Mouse (Mus musculus) neural tube, embryonic 11.5 days (tissue): ENCODE measurements around the gene Blm. TPM values are rescaled to one million over a fixed set of nuclear protein-coding genes. Genes with fewer than 3 reads are reported as not detected.

Experiments used
- ATAC-seq: fragments of 200-750 bp; cut with Nextera tagmentation; 2 replicates; pipeline ENCODE4 v1.8.0; 2017; ENCODE audit warnings: moderate number of reproducible peaks, mild to moderate bottlenecking, moderate TSS enrichment, moderate library complexity; ENCODE audit not compliant: insufficient read depth, low FRiP score, low TSS enrichment
- DNase-seq: peaks from one replicate; pipeline ENCODE4 v3.0.0-alpha.2; 2015; ENCODE audit warnings: low spot score
- H3K27ac ChIP-seq: fragments of 300-500 bp; sonication (generic); 2 replicates; pipeline ENCODE4 v1.5.1; 2014; ENCODE audit warnings: low read depth, mild to moderate bottlenecking, low read length
- H3K27me3 ChIP-seq: fragments of 300-500 bp; sonication (generic); 2 replicates; pipeline ENCODE4 v1.6.1; 2014; ENCODE audit warnings: mild to moderate bottlenecking, low read length, mixed read lengths; ENCODE audit not compliant: control insufficient read depth, insufficient read depth
- H3K36me3 ChIP-seq: fragments of 300-500 bp; sonication (generic); 2 replicates; pipeline ENCODE4 v1.6.1; 2014; ENCODE audit warnings: mild to moderate bottlenecking, low read length, moderate library complexity, mixed read lengths; ENCODE audit not compliant: control insufficient read depth, insufficient read depth
- H3K4me1 ChIP-seq: fragments of 300-500 bp; sonication (generic); 2 replicates; pipeline ENCODE4 v1.6.1; 2014; ENCODE audit warnings: low read length, mixed read lengths; ENCODE audit not compliant: control insufficient read depth, insufficient read depth
- H3K4me2 ChIP-seq: fragments of 300-500 bp; sonication (generic); 2 replicates; pipeline ENCODE4 v1.6.1; 2014; ENCODE audit warnings: low read depth, mild to moderate bottlenecking, moderate library complexity
- H3K4me3 ChIP-seq: fragments of 300-500 bp; sonication (generic); 2 replicates; pipeline ENCODE4 v1.5.1; 2014; ENCODE audit warnings: low read depth, low read length
- H3K9ac ChIP-seq: fragments of 300-500 bp; sonication (generic); 2 replicates; pipeline ENCODE4 v1.6.1; 2014; ENCODE audit warnings: mild to moderate bottlenecking, low read length
- H3K9me3 ChIP-seq: fragments of 300-500 bp; sonication (generic); 2 replicates; pipeline ENCODE4 v1.6.1; 2016; ENCODE audit warnings: low read length; ENCODE audit not compliant: control insufficient read depth
- WGBS: fragments of 180-500 bp; shearing (Covaris S2); extraction: QIAGEN DNeasy Blood & Tissue Kit; methylation state at CpG from one replicate; pipeline ENCODE4 v1.1.7; 2014; 5-methylcytosine and 5-hydroxymethylcytosine counted together
- polyA plus RNA-seq: library from polyadenylated mRNA; unstranded; fragments of >200 nt; fragmentation: Nextera tagmentation; extraction: Ambion mirVana; gene quantifications from 2 replicates; pipeline ENCODE4 v1.2.1, GENCODE M21; 2014

Gene Blm
- polyA plus RNA-seq = 34.5 and 37.6 TPM in 2 replicates

DNA sequence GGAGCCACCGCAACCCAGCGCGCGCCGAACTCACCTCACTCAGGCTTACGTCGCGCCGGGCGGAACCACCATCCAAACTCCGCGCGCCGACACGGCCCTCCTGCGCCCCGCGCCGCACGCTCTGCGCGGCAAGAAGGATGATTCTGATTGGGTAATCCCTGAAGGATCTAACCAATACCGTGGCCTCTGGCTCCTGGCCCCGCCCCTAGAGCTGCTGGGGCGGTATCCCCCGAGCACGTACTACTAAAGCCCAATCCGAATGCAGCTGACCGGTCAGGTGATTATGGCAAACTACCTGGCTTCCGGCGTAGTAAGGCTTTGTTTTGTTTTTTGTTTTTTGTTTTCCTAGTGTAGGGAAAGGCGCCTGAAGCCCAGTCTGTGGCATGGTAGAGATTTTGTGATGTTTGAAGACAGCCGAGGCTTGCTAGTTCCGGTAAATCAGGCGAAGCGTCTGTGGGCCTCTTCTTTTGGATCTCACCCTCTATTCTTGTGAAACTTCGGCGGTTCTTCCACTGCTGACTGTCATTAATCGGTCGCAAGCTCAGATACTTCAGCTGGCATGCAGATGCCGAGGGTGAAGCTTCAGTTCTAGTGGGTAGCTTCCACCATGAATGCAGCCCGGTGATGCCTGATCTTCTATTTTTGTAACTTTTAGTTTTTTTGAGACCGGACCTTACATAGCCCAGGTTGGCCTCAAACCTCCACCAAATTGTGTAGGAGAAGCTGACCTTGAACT lies at the start of gene Blm:
Gene Blm, minus strand, starts transcription at position 111 of the 736 bp plus-strand sequence.
- peak within 1 kb of the TSS; percentile 75 for H3K27ac ChIP-seq
- peak; percentile 96 for DNase-seq
- H3K4me1 ChIP-seq = peaks cover 10% of the 10 kb centered on the region
- H3K36me3 ChIP-seq = no peaks in the 10 kb centered on the region
- peak within 1 kb of the TSS; percentile 72 for H3K9ac ChIP-seq
- H3K4me2 ChIP-seq = peak within 1 kb of the TSS; percentile 93
- ATAC-seq = peak; percentile 100
- no peaks in the 10 kb centered on the region for H3K27me3 ChIP-seq
- no peaks in the 10 kb centered on the region for H3K9me3 ChIP-seq
- H3K4me3 ChIP-seq = peak within 1 kb of the TSS; percentile 68
- WGBS = under 1% methylated on average over 43 of the region's 43 CpGs

DNA sequence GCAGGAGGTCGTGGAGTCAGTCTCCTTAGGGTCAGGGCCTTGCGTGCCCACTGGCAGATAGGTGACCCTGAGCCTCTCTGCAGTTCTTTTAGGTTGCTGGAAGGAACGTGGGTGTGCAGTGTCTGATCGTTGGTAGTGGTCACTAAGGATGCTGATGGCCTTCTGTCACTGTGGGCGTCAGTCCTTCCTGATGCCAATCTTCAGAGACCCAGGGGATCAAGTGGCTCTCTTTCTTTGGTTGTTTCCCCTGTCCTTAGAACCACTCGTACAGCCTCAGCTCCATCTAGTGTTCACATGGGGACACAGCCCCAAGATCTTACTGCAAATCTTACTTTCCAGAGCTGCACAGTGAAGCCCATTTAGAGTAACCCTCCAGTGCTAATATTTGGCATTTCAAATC lies 49.1 kb upstream of the Blm start:
- WGBS = 46% methylated on average over 6 of the region's 6 CpGs

DNA sequence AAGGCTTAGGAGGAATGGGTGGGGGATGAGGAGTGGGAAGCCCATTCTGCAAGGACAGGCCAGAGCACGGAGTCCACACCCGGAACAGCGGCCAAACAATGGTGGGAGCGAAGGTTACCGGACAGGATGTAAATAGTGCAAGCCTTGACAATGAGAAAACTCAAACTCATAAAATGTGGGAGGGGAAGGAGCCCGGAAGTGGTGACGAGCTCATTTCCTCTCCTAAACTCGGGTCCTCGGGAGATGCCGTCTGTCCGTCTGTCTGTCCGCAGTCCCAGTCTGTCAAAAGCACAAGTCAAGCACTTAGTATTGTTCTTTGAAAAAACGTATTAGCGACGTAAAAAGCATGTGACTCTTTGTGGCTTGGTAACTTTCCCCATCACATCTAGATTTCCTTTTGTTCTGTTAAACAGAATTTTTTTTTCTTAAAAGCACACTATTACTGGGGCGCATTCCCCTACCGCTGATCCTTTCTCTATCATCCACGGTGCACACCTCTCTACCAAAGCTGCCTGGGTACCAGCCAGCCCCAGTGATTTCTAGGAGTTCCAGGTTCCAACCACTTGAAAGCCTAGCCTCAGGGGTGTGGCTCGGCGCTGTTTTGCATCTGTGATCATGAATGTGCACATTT lies 48.0 kb upstream of the Blm start:
- H3K27me3 ChIP-seq = no peaks in the 10 kb centered on the region
- 68% methylated on average over 20 of the region's 20 CpGs for WGBS

More for the DNA sequence above, 49.1 kb upstream of the Blm start:
- Histone ChIP-seq H3K27ac (no peak overlapping the region), H3K4me1 (0 out of 2 replicates have a peak, but pooled peaks cover 5% of the 10 kb centered on the region), H3K4me2 (no peak overlapping the region), H3K9ac (no peak overlapping the region), H3K27me3 (no peaks in the 10 kb centered on the region), H3K9me3 (no peaks in the 10 kb centered on the region), H3K36me3 (no peaks in the 10 kb centered on the region), H3K4me3 (no peak overlapping the region)
- no peak for ATAC-seq
- DNase-seq = peak; percentile 58

DNA sequence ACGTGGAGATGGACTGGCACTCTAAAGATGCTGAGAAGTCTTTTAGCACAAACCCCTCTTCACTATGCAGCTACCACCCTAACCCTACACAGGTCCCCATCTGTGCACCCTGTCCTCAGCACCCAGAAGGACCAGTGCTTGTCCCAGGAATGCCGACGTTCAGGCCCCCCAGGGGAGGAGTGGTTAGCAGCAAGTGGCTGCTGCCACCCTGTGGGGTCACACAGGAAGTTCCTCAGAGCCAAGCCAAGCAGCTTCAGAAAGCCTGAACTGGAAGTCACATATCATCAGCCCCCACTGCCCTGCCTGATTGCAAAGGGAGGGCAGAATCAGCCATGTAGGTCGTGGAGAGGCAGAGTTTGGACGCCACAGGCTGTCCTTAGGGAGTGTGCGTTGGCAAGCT lies 45.4 kb upstream of the Blm start:
- no peak overlapping the region for H3K9ac ChIP-seq
- no peak overlapping the region for H3K4me3 ChIP-seq
- H3K4me1 ChIP-seq = no peaks in the 10 kb centered on the region
- ATAC-seq = no peak
- H3K4me2 ChIP-seq = no peak overlapping the region
- H3K36me3 ChIP-seq = no peaks in the 10 kb centered on the region
- no peaks in the 10 kb centered on the region for H3K9me3 ChIP-seq
- 34% methylated on average over 6 of the region's 6 CpGs for WGBS
- no peaks in the 10 kb centered on the region for H3K27me3 ChIP-seq
- no peak for DNase-seq
- H3K27ac ChIP-seq = no peak overlapping the region

More for the DNA sequence above, 48.0 kb upstream of the Blm start:
- H3K27ac ChIP-seq = no peak overlapping the region
- no peak overlapping the region for H3K4me2 ChIP-seq
- no peaks in the 10 kb centered on the region for H3K36me3 ChIP-seq
- no peak overlapping the region for H3K4me3 ChIP-seq
- ATAC-seq (no peak), DNase-seq (no peak)
- 0 out of 2 replicates have a peak, but pooled peaks cover 5% of the 10 kb centered on the region for H3K4me1 ChIP-seq
- H3K9ac ChIP-seq = no peak overlapping the region
- no peaks in the 10 kb centered on the region for H3K9me3 ChIP-seq

DNA sequence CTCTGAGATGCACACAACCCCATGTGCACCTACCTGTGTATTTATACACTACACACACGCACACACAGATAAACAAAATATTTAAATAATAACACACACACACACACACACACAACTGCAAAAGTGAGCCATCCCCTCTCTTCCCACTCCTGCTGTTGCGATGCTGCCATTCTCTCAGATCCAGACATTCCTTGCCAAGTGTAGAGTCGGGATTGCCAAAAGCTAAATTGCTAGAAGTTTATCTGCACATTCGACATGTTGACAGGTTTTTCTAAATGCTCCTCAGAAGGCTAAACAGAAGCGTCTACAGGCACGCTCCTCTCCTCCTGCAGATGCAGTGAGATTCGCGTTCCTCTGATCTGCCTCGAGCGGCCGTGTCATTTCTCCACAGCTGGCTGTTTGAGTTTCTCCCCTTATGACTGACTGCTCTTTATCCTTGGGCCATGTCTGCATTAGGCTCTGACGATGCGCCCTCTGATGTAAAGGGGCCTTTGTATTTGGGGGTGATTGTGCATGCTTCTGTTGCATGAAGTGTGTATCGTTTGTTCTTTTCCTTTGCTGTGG lies 42.6 kb upstream of the Blm start:
- WGBS = 65% methylated on average over 14 of the region's 14 CpGs
- no peak overlapping the region for H3K27ac ChIP-seq
- no peak overlapping the region for H3K9ac ChIP-seq
- H3K4me1 ChIP-seq = no peaks in the 10 kb centered on the region
- DNase-seq (no peak), ATAC-seq (no peak)
- H3K9me3 ChIP-seq = no peaks in the 10 kb centered on the region
- no peaks in the 10 kb centered on the region for H3K36me3 ChIP-seq
- H3K4me2 ChIP-seq = no peak overlapping the region
- no peak overlapping the region for H3K4me3 ChIP-seq
- H3K27me3 ChIP-seq = no peaks in the 10 kb centered on the region

DNA sequence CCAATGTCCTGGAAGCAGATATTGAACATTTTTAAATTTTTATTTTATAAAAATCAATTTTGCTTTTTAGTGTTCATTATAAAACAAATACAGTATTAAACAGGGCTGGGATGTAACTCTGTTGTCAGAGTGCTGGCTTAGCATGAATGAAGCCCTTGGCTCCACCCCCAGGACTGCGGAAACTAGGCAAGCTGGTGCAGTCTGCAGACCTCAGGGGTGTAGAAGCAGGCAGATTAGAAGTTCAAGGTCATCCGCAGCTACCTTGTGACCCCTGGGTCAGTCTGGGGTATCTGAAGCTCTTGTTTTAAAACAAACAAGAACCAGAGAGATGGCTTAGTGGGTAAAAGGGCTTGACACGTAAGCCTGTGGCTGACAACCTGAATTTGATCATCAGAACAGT lies 41.7 kb upstream of the Blm start:
- no peak for DNase-seq
- Histone ChIP-seq H3K36me3 (no peaks in the 10 kb centered on the region), H3K27me3 (no peaks in the 10 kb centered on the region), H3K4me3 (no peak overlapping the region), H3K9me3 (no peaks in the 10 kb centered on the region), H3K9ac (no peak overlapping the region), H3K4me1 (no peaks in the 10 kb centered on the region), H3K4me2 (no peak overlapping the region), H3K27ac (no peak overlapping the region)
- no peak for ATAC-seq
- WGBS = 84% methylated on average over 3 of the region's 3 CpGs

DNA sequence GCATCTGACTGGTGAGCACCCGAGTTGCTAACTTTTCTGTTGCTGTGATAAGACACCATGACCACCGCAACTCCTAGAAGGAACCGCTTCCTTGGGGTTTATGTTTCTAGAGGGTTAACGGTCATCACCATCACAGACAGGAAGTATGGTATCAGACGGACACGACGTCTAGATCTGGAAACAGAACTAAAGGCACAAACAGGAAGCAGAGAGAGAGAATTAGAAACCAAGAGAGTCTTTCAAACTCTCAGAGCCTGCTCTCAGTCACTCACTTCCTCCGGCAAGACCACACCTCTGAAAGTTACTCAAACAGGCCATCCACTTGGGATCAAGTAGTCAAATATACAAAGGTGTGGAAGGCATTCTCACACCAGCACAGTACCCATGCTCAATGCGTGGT lies 40.8 kb upstream of the Blm start:
- H3K27ac ChIP-seq = no peak overlapping the region
- no peak overlapping the region for H3K4me3 ChIP-seq
- DNase-seq (no peak), ATAC-seq (no peak)
- H3K4me2 ChIP-seq = no peak overlapping the region
- WGBS = 84% methylated on average over 9 of the region's 9 CpGs
- no peaks in the 10 kb centered on the region for H3K36me3 ChIP-seq
- H3K27me3 ChIP-seq = no peaks in the 10 kb centered on the region
- H3K9me3 ChIP-seq = no peaks in the 10 kb centered on the region
- H3K4me1 ChIP-seq = no peaks in the 10 kb centered on the region
- H3K9ac ChIP-seq = no peak overlapping the region

DNA sequence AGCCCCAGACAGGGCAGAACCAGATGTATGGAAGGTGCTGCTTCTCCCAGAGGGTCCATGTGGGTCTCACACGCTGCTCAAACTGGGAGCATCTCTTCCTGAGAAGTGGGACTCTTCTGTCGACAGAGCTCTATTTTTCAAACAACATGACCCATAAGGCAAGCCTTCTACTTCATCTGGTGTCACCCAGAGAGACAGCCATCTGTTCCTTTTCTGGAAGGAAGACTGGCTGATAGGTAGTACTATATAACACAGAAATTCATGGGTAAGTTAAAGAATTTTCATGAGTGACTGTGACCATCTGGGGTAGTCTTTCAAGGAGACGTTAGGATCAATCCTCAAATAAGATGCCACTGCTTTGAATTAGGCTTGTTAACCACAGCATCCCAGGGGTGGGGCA lies 38.2 kb upstream of the Blm start:
- Histone ChIP-seq H3K27ac (no peak overlapping the region), H3K4me1 (no peaks in the 10 kb centered on the region), H3K27me3 (no peaks in the 10 kb centered on the region), H3K9me3 (no peaks in the 10 kb centered on the region), H3K4me2 (no peak overlapping the region), H3K4me3 (no peak overlapping the region), H3K36me3 (no peaks in the 10 kb centered on the region), H3K9ac (no peak overlapping the region)
- 80% methylated on average over 3 of the region's 3 CpGs for WGBS
- DNase-seq (no peak), ATAC-seq (no peak)
